Mouse (Mus musculus): ENCODE results near the gene Dnm1. TPM values are rescaled to one million over a fixed set of nuclear protein-coding genes. Genes with fewer than 3 reads are reported as not detected.
"Not testable (repeated sequence)": the region's sequence is repeated elsewhere in the genome, so short reads cannot be mapped to it uniquely, and the experiment has no call there.

The Dnm1 gene
- total RNA-seq, 4 experiments from 2014 or later = 3.5 to 7.5 (median 4.6) TPM

- not testable (repeated sequence) for DNase-seq (ENCODE audit: low spot score)
These were observed 9.1 kb upstream of the Dnm1 start for GRCm38 (mm10) chr2:32362274-32362673.

- DNase-seq (ENCODE audit: low spot score) = peak; percentile 56
These were observed 8.3 kb upstream of the Dnm1 start for GRCm38 (mm10) chr2:32361437-32361836.

GRCm38 (mm10) chr2:32360741-32361140 lies 7.6 kb upstream of the Dnm1 start:
- peak; percentile 79 for DNase-seq (ENCODE audit: low spot score)

GRCm38 (mm10) chr2:32358381-32358780 lies 5.2 kb upstream of the Dnm1 start:
- no peak for DNase-seq (ENCODE audit: low spot score)

- no peak for DNase-seq (ENCODE audit: low spot score)
These were observed 4.6 kb upstream of the Dnm1 start for GRCm38 (mm10) chr2:32357710-32358109.

- DNase-seq (ENCODE audit: low spot score) = no peak
These were observed 3.1 kb upstream of the Dnm1 start for GRCm38 (mm10) chr2:32356216-32356615.

- no peak for DNase-seq (ENCODE audit: low spot score)
These were observed 1.3 kb upstream of the Dnm1 start for GRCm38 (mm10) chr2:32354336-32354895.

GRCm38 (mm10) chr2:32353836-32354235 lies 698 bp upstream of the Dnm1 start:
- no peak for DNase-seq (ENCODE audit: low spot score)

- no peak for DNase-seq (ENCODE audit: low spot score)
These were observed 759 bp downstream of the Dnm1 start, which contains the start of gene Ciz1 for GRCm38 (mm10) chr2:32352151-32353006. Gene Ciz1, plus strand, starts transcription at chr2:32352327.

GRCm38 (mm10) chr2:32351471-32351961 lies 1.6 kb downstream of the Dnm1 start:
- DNase-seq (ENCODE audit: low spot score) = no peak

GRCm38 (mm10) chr2:32350471-32351051 lies 2.6 kb downstream of the Dnm1 start:
- DNase-seq (ENCODE audit: low spot score) = no peak

GRCm38 (mm10) chr2:32349625-32350255 lies 3.4 kb downstream of the Dnm1 start:
- DNase-seq (ENCODE audit: low spot score) = no peak

GRCm38 (mm10) chr2:32348311-32348710 lies 4.8 kb downstream of the Dnm1 start:
- DNase-seq (ENCODE audit: low spot score) = no peak

- no peak for DNase-seq (ENCODE audit: low spot score)
These were observed 6.1 kb downstream of the Dnm1 start for GRCm38 (mm10) chr2:32347019-32347418.

- no peak for DNase-seq (ENCODE audit: low spot score)
These were observed 8.4 kb downstream of the Dnm1 start for GRCm38 (mm10) chr2:32344598-32345321.

GRCm38 (mm10) chr2:32344056-32344455 lies 9.1 kb downstream of the Dnm1 start:
- DNase-seq (ENCODE audit: low spot score) = no peak

- DNase-seq (ENCODE audit: low spot score) = no peak
These were observed 9.8 kb downstream of the Dnm1 start for GRCm38 (mm10) chr2:32343351-32343671.

GRCm38 (mm10) chr2:32342539-32343350 lies 10.4 kb downstream of the Dnm1 start:
- DNase-seq (ENCODE audit: low spot score) = peak; percentile 62

- DNase-seq (ENCODE audit: low spot score) = no peak
These were observed 11.1 kb downstream of the Dnm1 start for GRCm38 (mm10) chr2:32342039-32342438.

GRCm38 (mm10) chr2:32341634-32341939 lies 11.6 kb downstream of the Dnm1 start:
- DNase-seq (ENCODE audit: low spot score) = no peak

Measured in heart, adult 8-10 months (tissue).